Mouse (Mus musculus): ENCODE data around the gene Zxdc.

Zxdc gene

GRCm38 (mm10) chr6:90374647-90375046 lies 5.4 kb downstream of the Zxdc start:
- no peak for DNase-seq (ENCODE audit: low spot score in 2 of 2)

- DNase-seq (ENCODE audit: low spot score in 2 of 2), result no peak
Measured at GRCm38 (mm10) chr6:90377708-90378107, 8.4 kb downstream of the Zxdc start.

GRCm38 (mm10) chr6:90381465-90381864 lies 12.2 kb downstream of the Zxdc start:
- DNase-seq (ENCODE audit: low spot score in 2 of 2), result no peak

GRCm38 (mm10) chr6:90390629-90391028 lies 21.3 kb downstream of the Zxdc start:
- DNase-seq (ENCODE audit: low spot score in 2 of 2), result no peak

- no peak for DNase-seq (ENCODE audit: low spot score in 2 of 2)
Measured at GRCm38 (mm10) chr6:90393948-90394347, 24.7 kb downstream of the Zxdc start.

- DNase-seq (ENCODE audit: low spot score in 2 of 2), result no peak
Measured at GRCm38 (mm10) chr6:90395751-90396150, 26.5 kb downstream of the Zxdc start.

- no peak for DNase-seq (ENCODE audit: low spot score in 2 of 2)
Measured at GRCm38 (mm10) chr6:90397291-90397690, 28.0 kb downstream of the Zxdc start.

GRCm38 (mm10) chr6:90408632-90409031 lies 39.3 kb downstream of the Zxdc start:
- no peak for DNase-seq (ENCODE audit: low spot score in 2 of 2)

- DNase-seq (ENCODE audit: low spot score in 2 of 2), result no peak
Measured at GRCm38 (mm10) chr6:90410972-90411371, 41.7 kb downstream of the Zxdc start.

- no peak for DNase-seq (ENCODE audit: low spot score in 2 of 2)
Measured at GRCm38 (mm10) chr6:90411926-90412325, 42.6 kb downstream of the Zxdc start.

GRCm38 (mm10) chr6:90422565-90422964 lies 53.3 kb downstream of the Zxdc start:
- peak; percentile 61 to 78 for DNase-seq (ENCODE audit: low spot score in 2 of 2)

GRCm38 (mm10) chr6:90425361-90425760 lies 56.1 kb downstream of the Zxdc start:
- no peak for DNase-seq (ENCODE audit: low spot score in 2 of 2)

GRCm38 (mm10) chr6:90426003-90426402 lies 56.7 kb downstream of the Zxdc start:
- no peak for DNase-seq (ENCODE audit: low spot score in 2 of 2)

GRCm38 (mm10) chr6:90428380-90428974 lies 59.2 kb downstream of the Zxdc start, which contains the start of gene Cfap100:
Gene Cfap100, minus strand, starts transcription at chr6:90428797.
- DNase-seq (ENCODE audit: low spot score in 2 of 2), result peak; percentile 33 to 77

GRCm38 (mm10) chr6:90429911-90430310 lies 60.6 kb downstream of the Zxdc start:
- no peak for DNase-seq (ENCODE audit: low spot score in 2 of 2)

- no peak for DNase-seq (ENCODE audit: low spot score in 2 of 2)
Measured at GRCm38 (mm10) chr6:90431487-90431886, 62.2 kb downstream of the Zxdc start.

- no peak for DNase-seq (ENCODE audit: low spot score in 2 of 2)
Measured at GRCm38 (mm10) chr6:90434687-90435086, 65.4 kb downstream of the Zxdc start.

- peak; percentile 66 to 80 for DNase-seq (ENCODE audit: low spot score in 2 of 2)
Measured at GRCm38 (mm10) chr6:90435195-90435618, 65.9 kb downstream of the Zxdc start.

- DNase-seq (ENCODE audit: low spot score in 2 of 2), result no peak
Measured at GRCm38 (mm10) chr6:90436192-90436907, 67.1 kb downstream of the Zxdc start.

GRCm38 (mm10) chr6:90437041-90437440 lies 67.7 kb downstream of the Zxdc start:
- DNase-seq (ENCODE audit: low spot score in 2 of 2), result no peak

- DNase-seq (ENCODE audit: low spot score in 2 of 2), result no peak
Measured at GRCm38 (mm10) chr6:90446883-90447282, 77.6 kb downstream of the Zxdc start.

- DNase-seq (ENCODE audit: low spot score in 2 of 2), result peak; percentile 78 to 89
Measured at GRCm38 (mm10) chr6:90450179-90450578, 80.9 kb downstream of the Zxdc start.

- peak in 1 of 2 experiments; percentile 55 for DNase-seq (ENCODE audit: low spot score in 2 of 2)
Measured at GRCm38 (mm10) chr6:90450697-90451096, 81.4 kb downstream of the Zxdc start.
